Mouse (Mus musculus): Measurements from ENCODE around the gene Dock3. TPM values are rescaled to one million over a fixed set of nuclear protein-coding genes. Genes with fewer than 3 reads are reported as not detected.

Gene Dock3
- total and polyA plus RNA-seq, 2 experiments from 2014 or later = 21.6 to 52.4 TPM

GRCm38 (mm10) chr9:107250416-107251337, 19.0 kb upstream of the Dock3 start:
- H3K36me3 ChIP-seq (ENCODE audit: insufficient read depth, low read length) = no peaks in the 10 kb centered on the region
- peaks cover 31% of the 10 kb centered on the region for H3K4me1 ChIP-seq (ENCODE audit: insufficient read depth, low read length)
- DNase-seq (ENCODE audit: low spot score) (no peak), ATAC-seq (no peak)
- H3K27me3 ChIP-seq (ENCODE audit: insufficient read depth, low read length) = no peaks in the 10 kb centered on the region
- H3K27ac ChIP-seq = no peak overlapping the region
- H3K9ac ChIP-seq (replicated peaks; ENCODE audit: low read length) = no peak overlapping the region
- no peak for TF ChIP-seq CTCF (IDR thresholded peaks at IDR 0.05; ENCODE audit: low read depth)
- no peak overlapping the region for H3K4me3 ChIP-seq (ENCODE audit: low read length)
- H3K4me2 ChIP-seq (ENCODE audit: low read depth, low read length) = no peak overlapping the region
- no peaks in the 10 kb centered on the region for H3K9me3 ChIP-seq (ENCODE audit: low read length)
- 74% methylated on average over 14 of the region's 14 CpGs for WGBS

- H3K36me3 ChIP-seq (ENCODE audit: insufficient read depth, low read length) = no peaks in the 10 kb centered on the region
- H3K9me3 ChIP-seq (ENCODE audit: low read length) = no peaks in the 10 kb centered on the region
- H3K4me2 ChIP-seq (ENCODE audit: low read depth, low read length) = no peak overlapping the region
- H3K27me3 ChIP-seq (ENCODE audit: insufficient read depth, low read length) = no peaks in the 10 kb centered on the region
- WGBS = 54% methylated on average over 6 of the region's 6 CpGs
- peak; percentile 46; the same call in 1 of the 2 replicates for ATAC-seq
- TF ChIP-seq CTCF (IDR thresholded peaks at IDR 0.05; ENCODE audit: low read depth) = no peak
- H3K9ac ChIP-seq (replicated peaks; ENCODE audit: low read length) = no peak overlapping the region
- H3K4me3 ChIP-seq (ENCODE audit: low read length) = no peak overlapping the region
- peaks cover 16% of the 10 kb centered on the region for H3K4me1 ChIP-seq (ENCODE audit: insufficient read depth, low read length)
- no peak overlapping the region for H3K27ac ChIP-seq
- DNase-seq (ENCODE audit: low spot score) = peak; percentile 36
These were observed 17.4 kb upstream of the Dock3 start for GRCm38 (mm10) chr9:107249154-107249553.

- DNase-seq (ENCODE audit: low spot score) (peak; percentile 37), ATAC-seq (no peak)
- 64% methylated on average over 4 of the region's 4 CpGs for WGBS
- H3K4me1 ChIP-seq (ENCODE audit: insufficient read depth, low read length) = no peaks in the 10 kb centered on the region
- H3K27ac ChIP-seq = no peak overlapping the region
- no peak overlapping the region for H3K4me2 ChIP-seq (ENCODE audit: low read depth, low read length)
- no peak overlapping the region for H3K4me3 ChIP-seq (ENCODE audit: low read length)
- H3K9ac ChIP-seq (replicated peaks; ENCODE audit: low read length) = no peak overlapping the region
- no peaks in the 10 kb centered on the region for H3K27me3 ChIP-seq (ENCODE audit: insufficient read depth, low read length)
- no peaks in the 10 kb centered on the region for H3K36me3 ChIP-seq (ENCODE audit: insufficient read depth, low read length)
- no peaks in the 10 kb centered on the region for H3K9me3 ChIP-seq (ENCODE audit: low read length)
- peak; percentile 60 for TF ChIP-seq CTCF (IDR thresholded peaks at IDR 0.05; ENCODE audit: low read depth)
These were observed 14.5 kb upstream of the Dock3 start for GRCm38 (mm10) chr9:107246170-107246569.

DNA sequence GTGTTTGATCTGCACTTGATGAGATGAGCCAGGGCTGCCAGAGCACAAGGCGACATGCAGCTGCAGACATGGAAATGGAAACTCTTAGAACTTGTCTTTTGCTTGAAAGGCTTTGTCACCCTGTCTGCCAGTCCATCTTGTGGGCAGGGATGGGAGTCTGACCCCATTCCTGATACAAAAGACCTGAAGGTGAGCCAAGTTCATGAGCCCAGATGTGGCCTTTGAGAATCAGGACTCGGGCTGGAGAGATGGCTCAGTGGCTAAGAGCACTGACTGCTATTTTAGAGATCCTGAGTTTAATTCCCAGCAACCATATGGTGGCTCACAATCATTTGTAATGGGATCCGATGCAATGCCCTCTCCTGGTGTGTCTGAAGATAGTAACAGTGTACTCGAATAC, 13.6 kb upstream of the Dock3 start:
- ATAC-seq (no peak), DNase-seq (ENCODE audit: low spot score) (no peak)
- H3K4me3 ChIP-seq (ENCODE audit: low read length) = no peak overlapping the region
- no peaks in the 10 kb centered on the region for H3K9me3 ChIP-seq (ENCODE audit: low read length)
- no peak overlapping the region for H3K4me2 ChIP-seq (ENCODE audit: low read depth, low read length)
- no peaks in the 10 kb centered on the region for H3K27me3 ChIP-seq (ENCODE audit: insufficient read depth, low read length)
- H3K36me3 ChIP-seq (ENCODE audit: insufficient read depth, low read length) = no peaks in the 10 kb centered on the region
- TF ChIP-seq CTCF (IDR thresholded peaks at IDR 0.05; ENCODE audit: low read depth) = no peak
- no peak overlapping the region for H3K9ac ChIP-seq (replicated peaks; ENCODE audit: low read length)
- H3K27ac ChIP-seq = no peak overlapping the region
- no peaks in the 10 kb centered on the region for H3K4me1 ChIP-seq (ENCODE audit: insufficient read depth, low read length)
- WGBS = 75% methylated on average over 4 of the region's 4 CpGs

GRCm38 (mm10) chr9:107236151-107236550, 4.4 kb upstream of the Dock3 start:
- H3K9ac ChIP-seq (replicated peaks; ENCODE audit: low read length) = no peak overlapping the region
- 69% methylated on average over 5 of the region's 5 CpGs for WGBS
- H3K4me3 ChIP-seq (ENCODE audit: low read length) = no peak overlapping the region
- no peaks in the 10 kb centered on the region for H3K9me3 ChIP-seq (ENCODE audit: low read length)
- H3K4me1 ChIP-seq (ENCODE audit: insufficient read depth, low read length) = no peaks in the 10 kb centered on the region; the same call in 1 of the 2 replicates
- H3K27me3 ChIP-seq (ENCODE audit: insufficient read depth, low read length) = no peaks in the 10 kb centered on the region
- ATAC-seq (no peak), DNase-seq (ENCODE audit: low spot score) (no peak)
- no peak overlapping the region for H3K27ac ChIP-seq
- no peak for TF ChIP-seq CTCF (IDR thresholded peaks at IDR 0.05; ENCODE audit: low read depth)
- H3K4me2 ChIP-seq (ENCODE audit: low read depth, low read length) = no peak overlapping the region
- H3K36me3 ChIP-seq (ENCODE audit: insufficient read depth, low read length) = no peaks in the 10 kb centered on the region

- Histone ChIP-seq H3K27ac (no peak overlapping the region), H3K4me2 (ENCODE audit: low read depth, low read length) (no peak overlapping the region), H3K4me1 (ENCODE audit: insufficient read depth, low read length) (no peaks in the 10 kb centered on the region; the same call in 1 of the 2 replicates), H3K9me3 (ENCODE audit: low read length) (no peaks in the 10 kb centered on the region), H3K9ac (replicated peaks; ENCODE audit: low read length) (no peak overlapping the region), H3K27me3 (ENCODE audit: insufficient read depth, low read length) (no peaks in the 10 kb centered on the region), H3K36me3 (ENCODE audit: insufficient read depth, low read length) (no peaks in the 10 kb centered on the region), H3K4me3 (ENCODE audit: low read length) (no peak overlapping the region)
- DNase-seq (ENCODE audit: low spot score) = no peak
- ATAC-seq = no peak
- TF ChIP-seq CTCF (IDR thresholded peaks at IDR 0.05; ENCODE audit: low read depth) = no peak
- WGBS = 58% methylated on average over 5 of the region's 5 CpGs
These were observed 3.6 kb upstream of the Dock3 start for GRCm38 (mm10) chr9:107235261-107235660.

GRCm38 (mm10) chr9:107232140-107232539, 431 bp upstream of the Dock3 start:
- no peak for TF ChIP-seq CTCF (IDR thresholded peaks at IDR 0.05; ENCODE audit: low read depth)
- Histone ChIP-seq H3K4me1 (ENCODE audit: insufficient read depth, low read length) (no peaks in the 10 kb centered on the region; the same call in 1 of the 2 replicates), H3K4me3 (ENCODE audit: low read length) (peak overlapping the region; percentile 95), H3K27ac (peak overlapping the region; percentile 95), H3K9ac (replicated peaks; ENCODE audit: low read length) (peak overlapping the region; percentile 98), H3K36me3 (ENCODE audit: insufficient read depth, low read length) (no peaks in the 10 kb centered on the region), H3K27me3 (ENCODE audit: insufficient read depth, low read length) (no peaks in the 10 kb centered on the region), H3K4me2 (ENCODE audit: low read depth, low read length) (peak overlapping the region; percentile 66), H3K9me3 (ENCODE audit: low read length) (no peaks in the 10 kb centered on the region)
- DNase-seq (ENCODE audit: low spot score) = peak; percentile 26
- 22% methylated on average over 9 of the region's 9 CpGs for WGBS
- ATAC-seq = peak; percentile 41; the same call in 1 of the 2 replicates
